Mouse (Mus musculus) heart, postnatal 0 days (tissue): ENCODE measurements at regions not wholly inside any gene's neighbourhood (a gene's known extent, or its start where the extent isn't known, plus 50 kb on each side); places are given as distances from the start of the nearest gene placed in this dataset.
A peak's percentile ranks its signal among the peaks of the same experiment; 100 is the strongest.

Experiments used
- ATAC-seq: fragments of 200-750 bp; cut with Nextera tagmentation; 2 replicates; pipeline ENCODE4 v1.8.0; 2017; ENCODE audit warnings: low read depth, moderate number of reproducible peaks, moderate library complexity; ENCODE audit not compliant: insufficient read depth
- DNase-seq: peaks from one replicate; pipeline ENCODE4 v3.0.0-alpha.2; 2016; ENCODE audit warnings: low spot score
- H3K27ac ChIP-seq: fragments of 300-500 bp; sonication (generic); 2 replicates; pipeline ENCODE4 v1.5.1; 2014; ENCODE audit warnings: low read depth, mild to moderate bottlenecking
- H3K27me3 ChIP-seq: fragments of 300-500 bp; sonication (generic); 2 replicates; pipeline ENCODE4 v1.6.1; 2014; ENCODE audit warnings: low read length, mixed read lengths; ENCODE audit not compliant: control insufficient read depth, insufficient read depth
- H3K36me3 ChIP-seq: fragments of 300-500 bp; sonication (generic); replicated peaks from 2 replicates; pipeline ENCODE4 v1.6.1; 2014; ENCODE audit warnings: low read length, mixed read lengths; ENCODE audit not compliant: control insufficient read depth, insufficient read depth
- H3K4me1 ChIP-seq: fragments of 300-500 bp; sonication (generic); 2 replicates; pipeline ENCODE4 v1.6.1; 2014; ENCODE audit warnings: antibody characterized with exemption; ENCODE audit not compliant: control insufficient read depth, insufficient read depth
- H3K4me2 ChIP-seq: fragments of 300-500 bp; sonication (generic); 2 replicates; pipeline ENCODE4 v1.6.1; 2014; ENCODE audit warnings: low read depth, mild to moderate bottlenecking, low read length, moderate library complexity
- H3K4me3 ChIP-seq: fragments of 300-500 bp; sonication (generic); 2 replicates; pipeline ENCODE4 v1.5.1; 2014; ENCODE audit warnings: low read depth, low read length
- H3K9ac ChIP-seq: fragments of 300-500 bp; sonication (generic); replicated peaks from 2 replicates; pipeline ENCODE4 v1.6.1; 2014; ENCODE audit warnings: low read depth, low read length, mixed read lengths
- H3K9me3 ChIP-seq: fragments of 300-500 bp; sonication (generic); replicated peaks from 2 replicates; pipeline ENCODE4 v1.6.1; 2016; ENCODE audit warnings: low read length; ENCODE audit not compliant: control insufficient read depth
- CTCF ChIP-seq: IDR thresholded peaks from 2 replicates; pipeline ENCODE4 v1.5.1; 2016; ENCODE audit warnings: antibody characterized with exemption, control low read depth, low read depth
- EP300 ChIP-seq: IDR thresholded peaks from 2 replicates; pipeline ENCODE4 v1.6.1; 2016; ENCODE audit warnings: antibody characterized with exemption, low read depth
- WGBS: fragments of 180-500 bp; shearing (Covaris S2); extraction: QIAGEN DNeasy Blood & Tissue Kit; methylation state at CpG from one replicate; pipeline ENCODE4 v1.1.7; 2014; 5-methylcytosine and 5-hydroxymethylcytosine counted together

GRCm38 (mm10) chr2:61247336-61247735 is 284.3 kb upstream of the Rbms1 start:
- no peaks in the 10 kb centered on the region for H3K27me3 ChIP-seq

DNA sequence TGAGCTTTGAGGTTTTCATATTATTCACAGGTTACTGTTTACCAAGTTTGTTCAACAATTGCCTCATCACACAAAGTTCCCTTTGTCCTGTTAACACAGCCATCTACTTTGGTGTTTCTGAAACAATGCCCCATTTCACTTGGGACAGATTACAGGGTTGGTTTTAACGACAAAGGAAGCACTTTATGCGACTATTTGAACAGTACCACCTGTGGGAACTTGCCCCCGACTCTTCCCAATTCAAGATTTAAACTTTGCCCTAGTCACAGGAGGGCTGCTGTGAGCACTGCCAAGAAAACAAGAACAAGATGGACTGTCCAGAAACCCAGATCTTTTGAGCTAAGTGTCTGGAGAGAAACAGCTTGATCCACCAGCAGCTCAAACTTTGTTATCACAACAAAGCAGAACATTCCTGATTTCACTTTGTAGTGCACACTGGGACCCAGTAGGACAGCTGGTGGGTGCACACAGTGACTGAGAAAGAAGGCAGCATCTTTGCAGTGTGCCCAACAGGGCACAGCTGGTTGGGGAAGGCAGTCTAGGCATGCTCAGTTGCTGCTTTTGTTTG is 283.8 kb upstream of the Rbms1 start:
- Histone ChIP-seq H3K9me3 (no peaks in the 10 kb centered on the region), H3K4me1 (no peaks in the 10 kb centered on the region), H3K27ac (no peak overlapping the region), H3K27me3 (no peaks in the 10 kb centered on the region), H3K4me2 (no peak overlapping the region), H3K9ac (no peak overlapping the region), H3K36me3 (no peaks in the 10 kb centered on the region), H3K4me3 (no peak overlapping the region)
- TF ChIP-seq CTCF = no peak
- TF ChIP-seq EP300 = no peak
- WGBS = 32% methylated on average over 3 of the region's 3 CpGs
- ATAC-seq = no peak
- DNase-seq = no peak

More at GRCm38 (mm10) chr2:61247336-61247735, 284.3 kb upstream of the Rbms1 start:
- Histone ChIP-seq H3K36me3 (no peaks in the 10 kb centered on the region), H3K9ac (no peak overlapping the region), H3K4me1 (no peaks in the 10 kb centered on the region), H3K4me2 (no peak overlapping the region), H3K27ac (no peak overlapping the region), H3K9me3 (no peaks in the 10 kb centered on the region), H3K4me3 (no peak overlapping the region)
- 66% methylated on average over 2 of the region's 2 CpGs for WGBS
- TF ChIP-seq EP300 (no peak), CTCF (no peak)
- no peak for DNase-seq
- ATAC-seq = no peak

- H3K27ac ChIP-seq = no peak overlapping the region
- H3K27me3 ChIP-seq = no peaks in the 10 kb centered on the region
- DNase-seq (no peak), ATAC-seq (no peak)
- no peaks in the 10 kb centered on the region for H3K36me3 ChIP-seq
- no peak overlapping the region for H3K4me3 ChIP-seq
- no peaks in the 10 kb centered on the region for H3K4me1 ChIP-seq
- H3K9me3 ChIP-seq = no peaks in the 10 kb centered on the region
- H3K4me2 ChIP-seq = no peak overlapping the region
- H3K9ac ChIP-seq = no peak overlapping the region
- 81% methylated on average over 7 of the region's 7 CpGs for WGBS
- TF ChIP-seq EP300 = no peak
- TF ChIP-seq CTCF = no peak
Measured at GRCm38 (mm10) chr2:61245526-61245925, 282.5 kb upstream of the Rbms1 start.

- Histone ChIP-seq H3K4me3 (no peak overlapping the region), H3K27ac (no peak overlapping the region), H3K4me1 (no peaks in the 10 kb centered on the region), H3K9ac (no peak overlapping the region), H3K4me2 (no peak overlapping the region), H3K27me3 (no peaks in the 10 kb centered on the region), H3K9me3 (no peaks in the 10 kb centered on the region), H3K36me3 (no peaks in the 10 kb centered on the region)
- ATAC-seq = no peak
- TF ChIP-seq EP300 = no peak
- TF ChIP-seq CTCF = no peak
- WGBS = 53% methylated on average over 3 of the region's 3 CpGs
- peak; percentile 45 for DNase-seq
Measured at GRCm38 (mm10) chr2:61221676-61222075, 258.7 kb upstream of the Rbms1 start.

GRCm38 (mm10) chr2:61221157-61221556 is 258.2 kb upstream of the Rbms1 start:
- TF ChIP-seq EP300 (no peak), CTCF (no peak)
- Histone ChIP-seq H3K4me1 (no peaks in the 10 kb centered on the region), H3K4me3 (no peak overlapping the region), H3K27me3 (no peaks in the 10 kb centered on the region), H3K4me2 (no peak overlapping the region), H3K27ac (no peak overlapping the region), H3K9ac (no peak overlapping the region), H3K36me3 (no peaks in the 10 kb centered on the region), H3K9me3 (no peaks in the 10 kb centered on the region)
- ATAC-seq (no peak), DNase-seq (no peak)
- WGBS = 87% methylated on average over 2 of the region's 2 CpGs

DNA sequence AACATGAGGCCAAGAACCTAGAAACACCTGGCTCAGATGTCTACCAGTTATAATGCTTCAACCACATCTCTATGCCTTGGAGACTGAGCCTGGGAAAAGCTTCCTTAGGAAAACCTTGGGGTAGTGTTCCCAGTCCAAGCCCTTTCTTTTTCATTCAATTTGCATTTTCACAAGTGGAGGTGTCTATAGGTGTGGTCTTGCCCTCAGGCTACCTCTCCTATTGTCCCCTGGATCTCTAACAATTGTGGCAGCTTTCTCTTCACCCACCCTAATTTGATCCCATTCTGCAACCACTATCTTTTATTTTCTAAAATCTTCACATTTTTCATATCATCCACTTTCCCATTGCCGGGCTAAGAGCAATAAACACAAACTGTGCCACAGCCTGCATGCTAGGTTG is 251.0 kb upstream of the Rbms1 start:
- WGBS = 97% methylated on average over 1 of the region's 1 CpGs

More for the DNA sequence above, 251.0 kb upstream of the Rbms1 start:
- DNase-seq (no peak), ATAC-seq (no peak)
- Histone ChIP-seq H3K9ac (no peak overlapping the region), H3K9me3 (no peaks in the 10 kb centered on the region), H3K36me3 (no peaks in the 10 kb centered on the region), H3K4me2 (no peak overlapping the region), H3K27me3 (no peaks in the 10 kb centered on the region), H3K4me1 (no peaks in the 10 kb centered on the region), H3K4me3 (no peak overlapping the region), H3K27ac (no peak overlapping the region)
- TF ChIP-seq CTCF (no peak), EP300 (no peak)
